Mouse (Mus musculus) gonadal fat pad, adult 2 months (tissue): ENCODE data around the gene Tpx2. TPM values are rescaled to one million over a fixed set of nuclear protein-coding genes. Genes with fewer than 3 reads are reported as not detected.

Experiments
- DNase-seq: peaks from one replicate; pipeline ENCODE4 v3.0.0-alpha.2; 2012; ENCODE audit warnings: low read depth
- polyA plus RNA-seq: library from polyadenylated mRNA; depleted of rRNA; stranded (reverse); fragments of >200 nt; gene quantifications from 2 replicates; pipeline ENCODE4 v1.2.3, GENCODE M21; 2012

Gene Tpx2
- polyA plus RNA-seq, 1 experiment = 0.90 TPM

DNA sequence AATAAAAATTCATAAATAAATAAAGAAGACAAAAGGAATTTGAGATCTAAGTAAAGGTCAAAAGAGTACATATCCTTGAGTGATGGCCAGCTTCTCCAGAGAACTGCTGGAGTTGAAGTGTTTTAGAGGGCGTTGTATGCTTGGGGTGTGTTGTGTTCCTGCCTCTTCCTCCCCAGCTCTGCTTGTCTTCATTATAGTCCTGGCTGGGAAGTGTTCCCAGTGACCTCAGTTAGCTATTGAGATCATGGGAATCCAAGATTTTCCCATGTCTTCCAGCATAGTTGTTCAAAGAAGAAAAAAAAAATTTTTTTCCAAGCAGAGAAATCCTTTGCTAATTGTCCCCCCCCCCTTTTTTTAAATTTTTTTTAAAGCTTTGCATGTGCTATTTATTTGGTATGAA lies 14.1 kb downstream of the Tpx2 start:
- DNase-seq = no peak

- DNase-seq = no peak
Measured at GRCm38 (mm10) chr2:152862638-152863037, 14.9 kb downstream of the Tpx2 start.

- DNase-seq = no peak
Measured at GRCm38 (mm10) chr2:152863346-152863745, 15.6 kb downstream of the Tpx2 start.

- no peak for DNase-seq
Measured at GRCm38 (mm10) chr2:152878239-152878638, 30.5 kb downstream of the Tpx2 start.

GRCm38 (mm10) chr2:152880898-152881297 lies 33.1 kb downstream of the Tpx2 start:
- no peak for DNase-seq

- no peak for DNase-seq
Measured at GRCm38 (mm10) chr2:152884101-152884645, 36.4 kb downstream of the Tpx2 start.

GRCm38 (mm10) chr2:152887230-152887629 lies 39.5 kb downstream of the Tpx2 start:
- DNase-seq = no peak

- no peak for DNase-seq
Measured at GRCm38 (mm10) chr2:152888774-152889173, 41.0 kb downstream of the Tpx2 start.

DNA sequence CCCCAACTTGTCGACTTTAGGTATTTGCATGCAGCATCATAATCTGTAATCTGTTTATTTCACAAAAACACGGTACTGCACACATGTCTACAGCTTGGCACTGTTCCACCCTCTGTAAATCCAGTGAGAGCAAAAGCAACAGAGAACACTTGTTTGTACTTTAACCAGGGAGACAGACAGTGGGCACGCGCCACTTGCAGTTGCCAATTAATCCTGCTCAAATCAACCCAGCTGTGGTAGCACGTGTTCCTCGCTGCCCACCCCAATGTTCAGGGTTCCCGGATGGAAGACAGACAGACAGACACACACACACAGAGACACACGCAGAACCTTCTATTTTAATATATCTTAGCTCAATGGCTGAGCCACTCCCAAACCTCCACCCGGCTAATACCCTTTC lies 48.1 kb downstream of the Tpx2 start:
- no peak for DNase-seq

- no peak for DNase-seq
Measured at GRCm38 (mm10) chr2:152896926-152897325, 49.2 kb downstream of the Tpx2 start.

DNA sequence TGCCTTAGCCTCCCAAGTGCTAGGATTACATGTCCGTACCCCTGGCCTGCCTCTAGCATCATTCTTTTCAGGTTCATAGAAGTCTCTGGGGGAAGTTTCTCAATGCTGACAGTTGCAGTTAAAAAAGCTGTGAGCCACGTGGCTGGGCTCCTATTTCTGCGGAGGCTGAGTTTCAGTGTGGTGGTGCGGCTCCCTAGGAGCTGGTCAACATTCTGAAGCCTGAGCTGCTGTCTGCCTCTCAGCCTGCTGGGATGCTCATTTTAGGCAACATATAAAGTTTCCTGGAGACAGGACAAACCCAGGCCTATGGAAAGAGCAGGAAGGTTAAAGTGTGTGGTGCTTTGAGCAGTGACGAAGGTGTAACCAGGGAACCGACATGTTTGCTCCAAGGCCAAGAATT lies 51.2 kb downstream of the Tpx2 start:
- no peak for DNase-seq

GRCm38 (mm10) chr2:152901296-152901695 lies 53.5 kb downstream of the Tpx2 start:
- DNase-seq = no peak

DNA sequence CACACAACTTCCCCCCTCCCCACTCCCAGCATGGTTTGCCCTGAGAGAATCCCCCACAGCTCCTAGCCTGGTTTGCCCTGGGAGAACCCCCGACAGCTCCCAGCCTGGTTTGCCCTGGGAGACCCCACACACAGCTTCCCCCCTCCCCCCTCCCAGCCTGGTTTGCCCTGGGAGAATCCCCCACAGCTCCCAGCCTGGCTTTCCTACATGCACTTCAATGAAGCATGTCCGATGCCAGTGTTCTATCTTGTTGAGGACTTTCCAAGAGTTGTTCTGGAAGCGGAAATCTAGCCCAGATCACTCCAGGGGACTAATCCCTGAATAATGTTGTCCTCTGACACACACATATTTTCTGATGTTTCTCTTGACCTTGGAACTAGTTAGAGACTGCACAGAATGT lies 54.9 kb downstream of the Tpx2 start:
- no peak for DNase-seq

GRCm38 (mm10) chr2:152903586-152903985 lies 55.8 kb downstream of the Tpx2 start:
- DNase-seq = no peak

- no peak for DNase-seq
Measured at GRCm38 (mm10) chr2:152904127-152904643, 56.4 kb downstream of the Tpx2 start.

DNA sequence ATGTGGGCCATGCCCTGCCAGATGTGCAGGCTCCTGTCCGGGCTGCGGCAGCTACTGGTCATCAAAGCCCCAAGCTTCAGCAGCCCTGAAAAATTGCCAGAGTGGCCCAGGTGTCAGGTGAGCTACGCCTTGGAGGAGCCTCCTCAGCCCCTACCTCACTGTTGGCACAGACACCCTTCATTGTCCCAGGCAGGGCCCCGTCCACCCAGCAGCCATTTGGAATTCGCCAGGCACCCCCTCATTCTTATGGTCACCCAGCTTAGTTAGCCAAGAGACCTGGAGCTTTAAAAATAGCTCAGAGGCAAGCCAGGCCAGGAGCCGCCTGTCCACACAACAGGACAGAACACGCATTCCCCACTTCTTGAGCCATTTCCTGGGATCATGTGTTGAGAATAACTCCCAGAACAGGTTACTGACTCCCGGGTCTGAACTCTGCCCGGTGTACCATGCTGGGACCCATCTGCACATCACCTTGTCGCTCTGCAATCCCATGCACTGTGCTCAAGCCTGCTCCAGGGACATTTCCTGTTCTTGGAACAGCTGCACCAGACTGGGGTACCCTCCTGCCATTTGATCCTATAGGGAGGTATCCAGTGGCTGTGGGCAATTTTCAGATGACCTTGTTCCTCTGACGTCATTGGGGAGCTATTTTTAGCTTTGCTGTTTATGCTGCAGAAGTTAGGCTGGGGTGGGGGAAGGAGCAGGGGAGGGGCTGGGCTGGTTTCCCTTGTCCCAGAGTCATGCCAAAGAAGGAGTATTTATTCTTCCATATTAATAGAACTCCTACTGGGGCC lies 57.5 kb downstream of the Tpx2 start:
- DNase-seq = no peak

- no peak for DNase-seq
Measured at GRCm38 (mm10) chr2:152906274-152907037, 58.7 kb downstream of the Tpx2 start.

GRCm38 (mm10) chr2:152907114-152907943 lies 59.6 kb downstream of the Tpx2 start:
- DNase-seq = no peak

GRCm38 (mm10) chr2:152909848-152910247 lies 62.1 kb downstream of the Tpx2 start:
- DNase-seq = no peak

DNA sequence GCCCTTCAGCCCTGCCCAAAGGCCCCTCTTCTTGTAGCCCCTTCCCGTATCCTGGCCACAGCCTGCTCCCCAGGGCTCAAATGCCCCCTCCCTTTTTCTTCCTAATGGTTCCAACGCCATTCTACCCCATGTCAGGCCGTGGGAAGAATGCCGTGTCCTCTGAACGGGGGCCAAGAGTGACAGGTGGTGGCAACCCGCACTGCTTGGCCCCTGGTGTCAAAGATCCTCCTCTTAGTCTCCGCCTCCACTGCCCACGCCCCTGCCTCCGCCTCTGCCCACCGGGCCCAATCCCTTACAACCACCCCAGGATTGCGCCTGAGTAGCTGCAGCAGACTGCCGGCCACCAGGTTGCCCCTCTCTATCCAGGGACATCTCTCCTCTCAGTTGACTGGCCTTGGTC lies 63.3 kb downstream of the Tpx2 start, which contains the start of gene Mylk2:
Gene Mylk2, plus strand, starts transcription at position 322 of the 400 bp plus-strand sequence.
- no peak for DNase-seq

- no peak for DNase-seq
Measured at GRCm38 (mm10) chr2:152911432-152911831, 63.7 kb downstream of the Tpx2 start.

- no peak for DNase-seq
Measured at GRCm38 (mm10) chr2:152913471-152913870, 65.7 kb downstream of the Tpx2 start.
